Mouse (Mus musculus) embryo, embryonic 11.5 days (tissue): ENCODE results near the gene Gm11034.

ENCODE experiments used
- DNase-seq: peaks from one replicate; pipeline ENCODE4 v3.0.0-alpha.2; 2012; ENCODE audit warnings: low read depth, low spot score

The Gm11034 gene

GRCm38 (mm10) chr8:72211846-72212245 lies 1.6 kb downstream of the Gm11034 start:
- no peak for DNase-seq

DNA sequence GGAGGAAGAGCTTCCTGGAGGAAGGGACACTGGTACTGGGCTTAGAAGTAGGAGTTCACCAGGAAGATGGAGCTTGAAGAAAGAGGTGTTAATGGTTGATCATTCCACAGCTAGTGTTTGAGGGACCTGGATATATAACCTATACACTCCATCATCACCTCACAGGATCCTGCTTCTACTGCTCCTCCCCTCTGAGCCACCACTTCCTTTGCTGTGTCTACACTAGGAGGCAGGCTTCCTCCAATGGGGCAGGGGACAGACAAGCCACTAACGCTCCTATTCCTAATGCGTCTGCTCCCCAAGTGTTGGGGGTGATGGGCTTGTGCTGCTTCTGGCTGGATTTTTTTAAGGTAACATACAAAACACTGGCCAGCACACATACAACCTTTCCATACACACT lies 2.7 kb downstream of the Gm11034 start:
- no peak for DNase-seq

DNA sequence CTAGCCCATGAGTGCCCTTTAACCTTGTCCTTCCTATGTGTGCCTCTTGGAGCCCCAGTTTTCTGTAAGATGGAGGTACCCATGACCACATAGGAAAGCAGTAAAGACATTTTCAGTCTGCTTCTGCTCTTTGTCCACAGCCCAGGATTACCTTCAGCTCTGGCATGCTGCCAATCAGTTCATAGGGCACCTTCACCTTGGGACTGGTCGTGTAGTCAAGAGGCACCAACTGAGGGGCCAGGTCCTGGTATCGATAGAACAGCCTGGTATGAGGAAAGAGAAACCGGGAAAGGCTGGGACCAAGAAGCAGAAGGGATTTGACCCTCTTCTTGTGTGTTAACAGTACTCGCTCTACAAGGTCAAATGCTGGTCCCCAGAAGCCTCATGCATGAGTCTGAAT lies 3.2 kb downstream of the Gm11034 start:
- DNase-seq = no peak

GRCm38 (mm10) chr8:72208582-72208981 lies 4.9 kb downstream of the Gm11034 start:
- no peak for DNase-seq

GRCm38 (mm10) chr8:72197997-72198396 lies 15.4 kb downstream of the Gm11034 start:
- no peak for DNase-seq

GRCm38 (mm10) chr8:72192065-72192464 lies 21.4 kb downstream of the Gm11034 start:
- DNase-seq = no peak

DNA sequence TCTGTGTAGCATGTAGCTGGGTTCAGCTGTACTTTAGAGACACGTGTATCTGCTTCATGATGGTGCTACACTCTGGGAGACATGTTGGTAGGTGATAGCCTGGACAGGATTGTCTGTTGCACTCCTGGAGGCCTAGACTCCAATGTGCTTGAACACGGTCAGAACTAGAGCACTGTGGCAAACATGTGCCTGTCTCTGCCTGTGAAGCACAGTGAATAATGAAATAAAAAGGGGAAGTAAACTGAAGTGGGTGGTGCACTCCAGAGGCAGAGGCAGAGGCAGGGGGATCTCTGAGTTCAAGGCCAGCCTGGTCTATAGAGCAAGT lies 23.3 kb downstream of the Gm11034 start:
- DNase-seq = no peak

- DNase-seq = no peak
Observed at GRCm38 (mm10) chr8:72189417-72190214, 23.8 kb downstream of the Gm11034 start, which contains the start of gene Hsh2d. Gene Hsh2d (plus strand): TSS chr8:72189638.

DNA sequence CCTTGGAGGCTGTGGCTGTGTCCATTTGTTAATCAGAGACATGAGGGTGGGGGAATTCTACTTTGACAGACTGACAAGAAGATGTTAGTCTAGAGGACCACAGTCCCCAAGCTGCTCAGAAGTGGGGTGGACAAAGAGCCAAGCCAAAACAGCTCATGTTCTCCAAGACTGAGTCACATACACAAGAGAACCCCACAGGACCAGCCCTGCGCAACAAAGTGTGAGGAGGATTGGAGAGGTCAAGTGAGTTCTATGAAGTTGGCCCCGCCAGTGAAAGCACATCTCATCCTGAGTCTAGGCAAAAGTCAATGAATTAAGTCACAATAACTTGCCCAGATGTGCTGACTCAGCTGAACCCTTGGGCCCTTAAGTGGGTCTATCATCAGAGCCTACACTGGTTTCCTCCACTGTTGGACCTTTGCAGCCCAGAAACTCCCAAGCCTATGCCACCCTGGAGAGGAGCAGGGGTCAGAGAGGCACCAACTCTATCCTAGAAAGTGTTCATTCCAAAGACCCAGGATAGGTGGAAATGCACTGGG lies 25.6 kb downstream of the Gm11034 start:
- DNase-seq = no peak

DNA sequence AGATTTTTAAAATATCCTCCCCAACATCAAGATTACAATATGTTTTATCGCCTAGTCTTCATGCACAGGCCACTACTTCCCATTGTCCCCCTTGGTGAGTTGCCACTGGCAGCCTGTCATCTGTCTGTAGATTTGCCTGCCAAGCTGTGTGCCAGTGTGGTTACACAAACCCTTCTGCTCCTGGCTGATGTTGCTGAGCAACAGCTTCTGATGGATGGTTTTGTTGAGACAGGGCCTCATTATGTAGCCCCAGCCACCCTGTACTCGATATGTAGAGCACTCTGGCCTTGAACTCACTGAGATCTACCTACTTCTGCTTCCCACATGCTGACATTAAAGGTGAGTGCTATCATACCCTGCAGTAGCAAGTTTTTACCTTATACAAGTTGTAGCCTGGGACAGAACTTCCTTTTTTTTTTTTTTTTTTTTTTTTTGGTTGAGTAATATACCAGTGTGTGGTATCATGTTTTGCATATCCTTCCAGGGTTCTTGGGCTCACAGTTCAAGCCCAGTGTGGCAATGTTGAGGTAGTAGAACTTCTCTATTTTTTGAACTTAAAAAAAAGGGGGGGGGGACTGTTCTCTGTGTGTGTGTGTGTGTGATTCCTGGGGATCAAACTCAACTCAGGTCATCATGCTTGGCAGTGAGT lies 29.8 kb downstream of the Gm11034 start:
- no peak for DNase-seq

DNA sequence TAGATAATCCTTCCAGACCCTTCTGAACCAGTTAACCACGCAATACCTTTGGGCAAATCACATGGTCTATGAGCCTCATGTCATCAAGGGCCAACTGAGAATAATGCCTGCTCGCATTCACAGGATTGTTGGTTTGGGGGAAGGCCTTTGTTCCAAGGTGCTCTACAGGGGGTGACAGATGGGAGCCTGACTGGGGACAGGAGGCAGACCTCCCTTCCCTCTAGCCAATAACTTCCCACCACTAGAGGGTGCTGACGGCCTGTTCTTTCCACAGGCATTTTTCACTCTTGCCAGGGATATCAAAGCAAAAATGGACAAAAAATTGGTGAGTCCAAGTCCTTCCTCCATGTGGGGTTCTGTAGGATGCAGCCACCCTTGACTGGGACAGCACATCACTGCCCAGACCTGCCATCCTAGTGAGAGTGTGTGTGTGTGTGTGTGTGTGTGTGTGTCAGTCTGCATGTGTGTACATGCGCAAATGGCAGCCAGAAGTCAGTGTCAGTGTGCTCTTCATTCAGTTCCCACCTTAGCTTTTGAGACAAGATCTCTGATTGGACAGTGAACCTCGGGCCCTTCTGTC lies 36.0 kb downstream of the Gm11034 start:
- peak; percentile 34 for DNase-seq

DNA sequence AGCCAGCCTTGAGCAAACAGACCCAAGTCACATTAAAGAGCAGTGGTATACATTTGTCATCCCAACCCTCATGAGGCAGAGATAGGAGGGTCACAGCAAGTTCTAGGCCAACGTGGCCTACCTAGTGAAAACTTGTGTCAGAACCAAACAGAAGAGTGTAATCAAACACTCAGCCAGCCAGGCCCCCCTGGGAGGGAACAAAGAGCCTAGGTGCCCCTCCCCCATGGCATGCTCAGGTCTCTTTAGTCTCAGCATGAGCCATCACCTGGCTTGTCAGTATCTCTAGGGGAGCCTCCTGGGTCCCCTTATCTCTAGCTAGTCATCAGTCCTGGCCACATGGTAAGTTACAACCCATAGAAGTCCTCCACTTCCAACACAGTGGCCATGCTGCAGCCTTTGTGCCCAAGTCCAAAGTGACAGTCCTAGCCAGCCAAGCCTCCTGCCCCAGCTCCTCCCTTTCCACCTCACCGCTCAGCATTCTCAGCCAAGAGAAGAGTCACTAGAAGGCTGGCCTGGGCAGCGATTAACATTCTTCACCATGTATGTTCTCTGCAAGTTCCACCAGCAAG lies 43.7 kb downstream of the Gm11034 start:
- DNase-seq = no peak

DNA sequence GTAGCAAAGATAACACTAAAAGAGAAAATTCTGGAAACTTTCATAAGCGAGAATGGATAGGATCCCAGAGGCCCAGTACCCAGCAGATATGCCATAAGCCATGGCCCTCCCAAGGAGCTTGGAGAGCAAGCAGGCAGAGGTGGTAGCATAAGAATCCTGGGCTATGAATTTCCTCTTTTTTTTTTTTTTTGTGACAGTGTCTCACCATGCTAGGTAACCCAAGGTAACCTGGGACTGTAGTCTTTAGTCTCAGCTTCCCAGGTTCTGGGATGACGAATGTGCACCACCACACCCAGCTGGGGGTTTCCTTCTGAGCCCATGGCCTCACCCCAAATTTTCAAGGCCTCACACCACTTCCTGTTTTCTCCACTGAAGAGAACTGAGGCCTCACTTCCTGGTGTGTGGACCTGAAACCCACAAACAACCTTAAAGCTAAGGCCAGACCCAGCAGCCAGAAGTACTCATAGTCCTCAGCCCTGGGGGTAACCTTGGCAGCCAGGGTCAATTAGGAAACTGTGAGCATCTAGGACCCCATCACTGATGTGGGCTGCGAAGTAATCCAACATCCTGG lies 44.3 kb downstream of the Gm11034 start:
- DNase-seq = no peak
